Mouse (Mus musculus) liver, postnatal 0 days (tissue): ENCODE data around the gene BC024978. TPM values are rescaled to one million over a fixed set of nuclear protein-coding genes. Genes with fewer than 3 reads are reported as not detected.

Experiments used
- ATAC-seq: fragments of 200-750 bp; cut with Nextera tagmentation; 2 replicates; pipeline ENCODE4 v1.8.0; 2017; ENCODE audit warnings: mild to moderate bottlenecking, moderate library complexity
- DNase-seq: peaks from one replicate; pipeline ENCODE4 v3.0.0-alpha.2; 2016
- H3K27ac ChIP-seq: fragments of 300-500 bp; sonication (generic); 2 replicates; pipeline ENCODE4 v1.5.1; 2014; ENCODE audit warnings: antibody characterized with exemption, moderate library complexity, mild to moderate bottlenecking, low read depth
- H3K27me3 ChIP-seq: fragments of 300-500 bp; sonication (generic); 2 replicates; pipeline ENCODE4 v1.6.1; 2014; ENCODE audit warnings: low read length, control low read depth, mixed read lengths; ENCODE audit not compliant: insufficient read depth
- H3K36me3 ChIP-seq: fragments of 300-500 bp; sonication (generic); replicated peaks from 2 replicates; pipeline ENCODE4 v1.6.1; 2014; ENCODE audit warnings: mild to moderate bottlenecking, control low read depth, low read length, moderate library complexity, mixed read lengths; ENCODE audit not compliant: insufficient read depth
- H3K4me1 ChIP-seq: fragments of 300-500 bp; sonication (generic); 2 replicates; pipeline ENCODE4 v1.6.1; 2014; ENCODE audit warnings: antibody characterized with exemption, mild to moderate bottlenecking, control low read depth; ENCODE audit not compliant: insufficient read depth
- H3K4me2 ChIP-seq: fragments of 300-500 bp; sonication (generic); 2 replicates; pipeline ENCODE4 v1.6.1; 2014; ENCODE audit warnings: low read depth, mild to moderate bottlenecking, low read length, moderate library complexity, mixed read lengths
- H3K4me3 ChIP-seq: fragments of 300-500 bp; sonication (generic); 2 replicates; pipeline ENCODE4 v1.5.1; 2014; ENCODE audit warnings: low read depth, low read length
- H3K9ac ChIP-seq: fragments of 300-500 bp; sonication (generic); replicated peaks from 2 replicates; pipeline ENCODE4 v1.6.1; 2014; ENCODE audit warnings: mild to moderate bottlenecking, moderate library complexity
- H3K9me3 ChIP-seq: fragments of 300-500 bp; sonication (generic); 2 replicates; pipeline ENCODE4 v1.6.1; 2016; ENCODE audit warnings: mild to moderate bottlenecking, control low read depth, low read length, mixed read lengths
- CTCF ChIP-seq: sonication (generic); IDR thresholded peaks from 2 replicates; pipeline ENCODE4 v1.5.1; 2016; ENCODE audit warnings: antibody characterized with exemption, low read depth
- EP300 ChIP-seq: IDR thresholded peaks from 2 replicates; pipeline ENCODE4 v1.6.1; 2016; ENCODE audit warnings: antibody characterized with exemption, low read depth, mild to moderate bottlenecking
- WGBS: fragments of 180-500 bp; shearing (Covaris S2); extraction: QIAGEN DNeasy Blood & Tissue Kit; methylation state at CpG from one replicate; pipeline ENCODE4 v1.1.7; 2014; ENCODE audit not compliant: insufficient replicate concordance; 5-methylcytosine and 5-hydroxymethylcytosine counted together
- polyA plus RNA-seq: library from polyadenylated mRNA; unstranded; fragments of >200 nt; fragmentation: Nextera tagmentation; extraction: Ambion mirVana; gene quantifications from 2 replicates; pipeline ENCODE4 v1.2.1, GENCODE M21; 2015

The BC024978 gene
- polyA plus RNA-seq, 1 experiment from 2014 or later, result 1.00 TPM

GRCm38 (mm10) chr7:27180837-27181695, 14.5 kb upstream of the BC024978 start, which contains the start of the genes Gm21983 and Mia:
Gm21983 (minus strand) TSS chr7:27181086.
Mia (minus strand) TSS chr7:27181157.
- no peak within 1 kb of the TSS for H3K9ac ChIP-seq
- 73% methylated on average over 14 of the region's 14 CpGs for WGBS
- no peak for TF ChIP-seq EP300
- no peaks in the 10 kb centered on the region for H3K9me3 ChIP-seq
- no peaks in the 10 kb centered on the region for H3K27me3 ChIP-seq
- no peak within 1 kb of the TSS for H3K4me3 ChIP-seq
- H3K27ac ChIP-seq, result peak within 1 kb of the TSS; percentile 87; the same call in 1 of the 2 replicates
- H3K36me3 ChIP-seq, result peaks cover 13% of the 10 kb centered on the region
- no peak for ATAC-seq
- H3K4me1 ChIP-seq, result peaks cover 21% of the 10 kb centered on the region
- DNase-seq, result no peak
- H3K4me2 ChIP-seq, result peak within 1 kb of the TSS; percentile 0; the same call in 1 of the 2 replicates

- no peak for DNase-seq
- Histone ChIP-seq H3K9me3 (no peaks in the 10 kb centered on the region), H3K9ac (no peak overlapping the region), H3K4me3 (no peak overlapping the region), H3K4me2 (no peak overlapping the region), H3K27me3 (no peaks in the 10 kb centered on the region), H3K4me1 (peaks cover 21% of the 10 kb centered on the region), H3K27ac (no peak overlapping the region), H3K36me3 (peaks cover 22% of the 10 kb centered on the region)
- ATAC-seq, result no peak
- no peak for TF ChIP-seq CTCF
- TF ChIP-seq EP300, result no peak
- 57% methylated on average over 1 of the region's 1 CpGs for WGBS
Observed at GRCm38 (mm10) chr7:27182498-27182897, 13.1 kb upstream of the BC024978 start.

GRCm38 (mm10) chr7:27184964-27185363, 10.6 kb upstream of the BC024978 start:
- Histone ChIP-seq H3K4me2 (no peak overlapping the region), H3K4me3 (no peak overlapping the region), H3K4me1 (peaks cover 4% of the 10 kb centered on the region; the same call in 1 of the 2 replicates), H3K27ac (no peak overlapping the region), H3K9ac (no peak overlapping the region), H3K9me3 (no peaks in the 10 kb centered on the region), H3K27me3 (no peaks in the 10 kb centered on the region), H3K36me3 (peaks cover 44% of the 10 kb centered on the region)
- ATAC-seq (peak; percentile 40; the same call in 1 of the 2 replicates), DNase-seq (peak; percentile 73)
- TF ChIP-seq EP300, result no peak
- peak; percentile 86 for TF ChIP-seq CTCF
- 37% methylated on average over 3 of the region's 3 CpGs for WGBS

DNA sequence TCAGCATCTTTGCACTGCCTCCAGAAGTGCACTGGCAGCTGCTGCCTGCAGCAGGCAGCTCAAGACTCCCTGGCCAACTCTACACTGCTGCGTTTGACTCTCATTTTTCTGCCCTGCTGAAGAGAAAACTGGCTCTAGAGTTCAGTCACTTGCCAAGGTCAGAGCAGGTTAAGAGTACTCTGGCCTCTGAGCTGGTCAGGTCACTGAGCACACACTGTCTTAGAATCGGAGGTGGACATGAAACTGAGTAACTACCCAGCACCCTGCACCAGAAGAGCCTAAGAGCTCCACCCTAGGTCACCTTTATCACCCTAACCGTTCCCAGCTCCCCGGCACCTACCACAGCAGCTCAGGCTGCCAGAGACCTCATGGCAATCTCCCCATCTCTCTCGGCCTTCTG, 9.6 kb upstream of the BC024978 start:
- Histone ChIP-seq H3K36me3 (peaks cover 54% of the 10 kb centered on the region), H3K27me3 (no peaks in the 10 kb centered on the region), H3K4me2 (no peak overlapping the region), H3K27ac (no peak overlapping the region), H3K9ac (no peak overlapping the region), H3K9me3 (no peaks in the 10 kb centered on the region), H3K4me3 (no peak overlapping the region), H3K4me1 (no peaks in the 10 kb centered on the region)
- no peak for ATAC-seq
- DNase-seq, result no peak
- TF ChIP-seq CTCF (no peak), EP300 (no peak)
- WGBS, result 75% methylated on average over 5 of the region's 5 CpGs

- ATAC-seq (no peak), DNase-seq (no peak)
- 92% methylated on average over 10 of the region's 10 CpGs for WGBS
- Histone ChIP-seq H3K4me1 (peaks cover 3% of the 10 kb centered on the region), H3K27ac (no peak overlapping the region), H3K9ac (no peak overlapping the region), H3K9me3 (no peaks in the 10 kb centered on the region), H3K27me3 (no peaks in the 10 kb centered on the region), H3K4me3 (no peak overlapping the region), H3K4me2 (no peak overlapping the region), H3K36me3 (peaks cover 81% of the 10 kb centered on the region)
- TF ChIP-seq CTCF (peak; percentile 45), EP300 (no peak)
Observed at GRCm38 (mm10) chr7:27189271-27189931, 6.2 kb upstream of the BC024978 start.

GRCm38 (mm10) chr7:27192434-27192833, 3.1 kb upstream of the BC024978 start:
- H3K27me3 ChIP-seq, result no peaks in the 10 kb centered on the region
- peaks cover 64% of the 10 kb centered on the region for H3K36me3 ChIP-seq
- no peak for TF ChIP-seq EP300
- no peak for TF ChIP-seq CTCF
- WGBS, result 82% methylated on average over 5 of the region's 5 CpGs
- H3K4me2 ChIP-seq, result no peak overlapping the region
- DNase-seq, result no peak
- no peak overlapping the region for H3K9ac ChIP-seq
- peaks cover 18% of the 10 kb centered on the region for H3K4me1 ChIP-seq
- ATAC-seq, result no peak
- no peaks in the 10 kb centered on the region for H3K9me3 ChIP-seq
- H3K4me3 ChIP-seq, result no peak overlapping the region
- H3K27ac ChIP-seq, result no peak overlapping the region
